13 mouse cellular contexts compared by ENCODE assay signal in the genomic region with DNA sequence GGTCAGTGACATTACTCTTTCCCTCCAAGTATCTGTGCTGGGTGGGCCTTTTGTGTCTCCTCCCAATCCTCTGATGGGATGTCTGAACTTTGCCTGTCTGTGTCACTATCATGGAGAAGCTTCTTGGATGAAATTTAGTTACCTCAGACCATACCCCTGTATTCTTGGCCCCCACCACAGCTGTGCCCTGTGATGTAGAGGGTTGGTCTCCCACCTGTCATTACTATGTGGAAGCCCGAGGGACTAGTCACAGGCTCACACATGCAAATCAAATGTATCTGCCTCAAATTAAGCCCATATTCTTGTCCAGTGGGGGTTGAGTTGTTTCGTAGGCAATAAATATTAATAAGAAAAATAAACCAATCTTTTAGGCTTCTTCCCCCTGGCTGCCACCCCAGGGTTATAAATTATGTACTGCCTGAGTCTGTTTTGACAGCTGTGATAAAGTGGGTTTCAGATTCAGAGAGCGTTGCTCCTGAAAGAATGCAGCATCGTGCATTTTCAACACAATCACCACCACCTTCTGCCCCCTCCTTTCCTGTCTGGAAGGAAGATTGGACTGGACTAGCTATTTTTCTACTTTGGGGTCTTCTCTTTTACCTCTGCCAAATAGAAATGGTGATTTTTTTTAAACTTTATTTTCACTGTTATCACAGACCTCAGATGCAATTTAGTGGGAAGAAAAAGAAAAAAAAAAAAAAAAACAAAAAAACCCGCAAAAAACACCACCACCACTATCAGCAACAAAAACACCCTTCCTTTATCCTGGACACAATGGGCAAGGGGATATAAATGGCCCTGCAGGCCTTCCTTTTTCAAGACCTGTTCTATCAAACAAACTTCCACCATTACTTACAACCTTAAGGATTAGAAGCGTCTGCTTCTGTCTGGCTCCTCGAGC.
DNase-seq lines count a peak whose midpoint lies in the region; ATAC-seq lines count a peak whose summit lies in the region.
"Had no signal": no experiment of that assay in that cellular context is flagged by ENCODE, and none has a peak within 500 bp of the region (broad histone marks: within the 10 kb centered on the region; RNA-seq: fewer than 3 reads in every experiment).

No protein-coding gene starts in this region.

- no peak overlapping the region for H3K4me3 ChIP-seq in hindbrain, embryonic 11.5 days (ENCODE audit: low read depth, low read length)
- H3K4me3 ChIP-seq in hindbrain, embryonic 10.5 days: no peak overlapping the region
- H3K4me3 ChIP-seq in embryonic facial prominence, embryonic 12.5 days: no peak overlapping the region
- H3K4me3 ChIP-seq in hindbrain, embryonic 15.5 days: no peak overlapping the region
- no peak overlapping the region for H3K4me3 ChIP-seq in midbrain, embryonic 13.5 days (replicated peaks)
- H3K4me3 ChIP-seq: erythroblast, embryonic 14.5 days; myocyte had no signal

- 59% methylated on average over 7 of the region's 7 CpGs for WGBS in hindbrain, embryonic 11.5 days
- 72% methylated on average over 7 of the region's 7 CpGs for WGBS in hindbrain, embryonic 10.5 days
- WGBS in embryonic facial prominence, embryonic 12.5 days: 47% methylated on average over 7 of the region's 7 CpGs
- 45% methylated on average over 7 of the region's 7 CpGs for WGBS in hindbrain, embryonic 15.5 days
- 58% methylated on average over 7 of the region's 7 CpGs for WGBS in midbrain, embryonic 13.5 days

- H3K9ac ChIP-seq in hindbrain, embryonic 11.5 days (ENCODE audit: low read depth, low read length): no peak overlapping the region
- no peak overlapping the region for H3K9ac ChIP-seq in embryonic facial prominence, embryonic 12.5 days
- H3K9ac ChIP-seq in hindbrain, embryonic 15.5 days: no peak overlapping the region
- H3K9ac ChIP-seq in midbrain, embryonic 13.5 days (replicated peaks): no peak overlapping the region

- no peaks in the 10 kb centered on the region for H3K4me1 ChIP-seq in hindbrain, embryonic 11.5 days (replicated peaks; ENCODE audit: control insufficient read depth, insufficient read depth, low read length)
- 0 out of 2 replicates have a peak, but pooled peaks cover 3% of the 10 kb centered on the region for H3K4me1 ChIP-seq in hindbrain, embryonic 10.5 days (replicated peaks)
- no peaks in the 10 kb centered on the region for H3K4me1 ChIP-seq in embryonic facial prominence, embryonic 12.5 days
- no peaks in the 10 kb centered on the region for H3K4me1 ChIP-seq in hindbrain, embryonic 15.5 days (replicated peaks)
- H3K4me1 ChIP-seq in midbrain, embryonic 13.5 days (replicated peaks): peaks cover 4% of the 10 kb centered on the region; the same call in 1 of the 2 replicates

- DNase-seq in hindbrain, embryonic 11.5 days (ENCODE audit: low spot score): peak; percentile 18
- no peak for DNase-seq in hindbrain, embryonic 10.5 days (ENCODE audit: low spot score)
- DNase-seq in frontal cortex, postnatal 14 days (ENCODE audit: low spot score in 2 of 2): no peak
- no peak for DNase-seq in adrenal gland, adult 2 months
- DNase-seq in cerebellum, adult 9-11 months: no peak
- DNase-seq: adrenal gland, adult 8-10 months; thymus, postnatal 14 days had no signal

- H3K27me3 ChIP-seq in hindbrain, embryonic 11.5 days (ENCODE audit: control insufficient read depth, insufficient read depth, low read length): no peaks in the 10 kb centered on the region
- no peaks in the 10 kb centered on the region for H3K27me3 ChIP-seq in hindbrain, embryonic 10.5 days (ENCODE audit: insufficient read depth, poor library complexity, severe bottlenecking)
- no peaks in the 10 kb centered on the region for H3K27me3 ChIP-seq in embryonic facial prominence, embryonic 12.5 days
- no peaks in the 10 kb centered on the region for H3K27me3 ChIP-seq in hindbrain, embryonic 15.5 days
- no peaks in the 10 kb centered on the region for H3K27me3 ChIP-seq in midbrain, embryonic 13.5 days

- H3K36me3 ChIP-seq in hindbrain, embryonic 11.5 days (ENCODE audit: control insufficient read depth, insufficient read depth, low read length): no peaks in the 10 kb centered on the region
- H3K36me3 ChIP-seq in hindbrain, embryonic 10.5 days: no peaks in the 10 kb centered on the region
- H3K36me3 ChIP-seq in embryonic facial prominence, embryonic 12.5 days: no peaks in the 10 kb centered on the region
- H3K36me3 ChIP-seq in hindbrain, embryonic 15.5 days: no peaks in the 10 kb centered on the region
- H3K36me3 ChIP-seq in midbrain, embryonic 13.5 days: no peaks in the 10 kb centered on the region

- ATAC-seq in hindbrain, embryonic 11.5 days (ENCODE audit: low FRiP score): peak; percentile 76
- 0 out of 2 replicates have a peak, but pooled peaks have one; percentile 41 for ATAC-seq in embryonic facial prominence, embryonic 12.5 days (ENCODE audit: insufficient number of reproducible peaks, insufficient read depth, low FRiP score, low TSS enrichment)
- peak; percentile 65; the same call in 1 of the 2 replicates for ATAC-seq in hindbrain, embryonic 15.5 days (ENCODE audit: low FRiP score, low read depth)
- peak; percentile 91 for ATAC-seq in midbrain, embryonic 13.5 days
- ATAC-seq: lung, postnatal 0 days had no signal

- H3K27ac ChIP-seq in hindbrain, embryonic 11.5 days (ENCODE audit: low read depth, low read length): no peak overlapping the region
- H3K27ac ChIP-seq in hindbrain, embryonic 10.5 days: no peak overlapping the region
- no peak overlapping the region for H3K27ac ChIP-seq in embryonic facial prominence, embryonic 12.5 days
- H3K27ac ChIP-seq in hindbrain, embryonic 15.5 days (replicated peaks): no peak overlapping the region
- 0 out of 2 replicates have a peak overlapping the region, but pooled peaks have one; percentile 25 for H3K27ac ChIP-seq in midbrain, embryonic 13.5 days

- no peak overlapping the region for H3K4me2 ChIP-seq in hindbrain, embryonic 11.5 days (replicated peaks; ENCODE audit: low read depth, low read length)
- no peak overlapping the region for H3K4me2 ChIP-seq in embryonic facial prominence, embryonic 12.5 days (replicated peaks)
- H3K4me2 ChIP-seq in hindbrain, embryonic 15.5 days: no peak overlapping the region
- no peak overlapping the region for H3K4me2 ChIP-seq in midbrain, embryonic 13.5 days (replicated peaks)

- no peaks in the 10 kb centered on the region for H3K9me3 ChIP-seq in hindbrain, embryonic 11.5 days (ENCODE audit: control insufficient read depth, low read length)
- H3K9me3 ChIP-seq in hindbrain, embryonic 10.5 days: no peaks in the 10 kb centered on the region
- H3K9me3 ChIP-seq in embryonic facial prominence, embryonic 12.5 days: no peaks in the 10 kb centered on the region
- H3K9me3 ChIP-seq in hindbrain, embryonic 15.5 days: no peaks in the 10 kb centered on the region
- no peaks in the 10 kb centered on the region for H3K9me3 ChIP-seq in midbrain, embryonic 13.5 days

Comparison
In these comparisons a context has a peak if more than half of its experiments do, and no peak if none do; other contexts are left out.
1. ATAC-seq: peak in every context shown above with its lines; median percentile 91 in midbrain, embryonic 13.5 days; 76 in hindbrain, embryonic 11.5 days; 65 in hindbrain, embryonic 15.5 days; 41 in embryonic facial prominence, embryonic 12.5 days.